Mouse (Mus musculus): ENCODE data around the gene Rnf212. TPM values are rescaled to one million over a fixed set of nuclear protein-coding genes. Genes with fewer than 3 reads are reported as not detected.
A peak's percentile ranks its signal among the peaks of the same experiment; 100 is the strongest.

The Rnf212 gene
- polyA plus RNA-seq, 1 experiment from 2014 or later, result not detected

- H3K9me3 ChIP-seq (ENCODE audit: control insufficient read depth, low read length), result no peaks in the 10 kb centered on the region
- H3K27me3 ChIP-seq (ENCODE audit: control insufficient read depth, insufficient read depth, low read length), result peaks cover 30% of the 10 kb centered on the region; the same call in 1 of the 2 replicates
- no peaks in the 10 kb centered on the region for H3K36me3 ChIP-seq (replicated peaks; ENCODE audit: control insufficient read depth, insufficient read depth)
- H3K27ac ChIP-seq, result no peak within 1 kb of the TSS
- peaks cover 9% of the 10 kb centered on the region; the same call in 1 of the 2 replicates for H3K4me1 ChIP-seq (replicated peaks; ENCODE audit: control insufficient read depth, insufficient read depth, low read length)
- ATAC-seq (ENCODE audit: low FRiP score), result no peak
- H3K4me2 ChIP-seq (replicated peaks), result peak within 1 kb of the TSS; percentile 89
- peak within 1 kb of the TSS; percentile 50; the same call in 1 of the 2 replicates for H3K4me3 ChIP-seq (replicated peaks; ENCODE audit: low read length)
- no peak for DNase-seq (ENCODE audit: low spot score)
- WGBS, result 3% methylated on average over 16 of the region's 18 CpGs
- H3K9ac ChIP-seq, result no peak within 1 kb of the TSS
These were observed 82.5 kb downstream of the Rnf212 start, which contains the start of gene Fgfrl1 for GRCm38 (mm10) chr5:108692271-108692670. Gene Fgfrl1, plus strand, starts transcription at chr5:108692382.

DNA sequence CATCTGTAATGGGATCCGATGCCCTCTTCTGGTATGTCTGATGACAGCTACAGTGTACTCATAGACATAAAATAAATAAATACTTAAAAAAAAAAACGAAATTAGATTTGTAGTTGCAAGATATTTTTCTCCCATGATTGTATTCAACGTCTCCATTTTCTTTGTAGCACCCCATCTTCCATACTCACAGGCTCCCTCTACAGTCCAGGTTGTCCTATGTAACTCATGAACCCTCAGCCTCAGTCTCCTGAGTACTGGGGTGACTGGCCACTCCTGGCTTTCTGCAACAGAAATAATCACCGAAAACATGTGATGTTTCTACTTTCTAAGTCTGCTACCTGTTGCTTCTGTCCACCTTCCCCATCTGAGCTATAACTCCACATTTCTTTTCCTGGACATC, 83.6 kb downstream of the Rnf212 start:
- 0 out of 2 replicates have a peak, but pooled peaks cover 5% of the 10 kb centered on the region for H3K4me1 ChIP-seq (replicated peaks; ENCODE audit: control insufficient read depth, insufficient read depth, low read length)
- H3K9ac ChIP-seq, result no peak overlapping the region
- H3K9me3 ChIP-seq (ENCODE audit: control insufficient read depth, low read length), result no peaks in the 10 kb centered on the region
- WGBS, result 71% methylated on average over 4 of the region's 4 CpGs
- H3K36me3 ChIP-seq (replicated peaks; ENCODE audit: control insufficient read depth, insufficient read depth), result no peaks in the 10 kb centered on the region
- ATAC-seq (ENCODE audit: low FRiP score), result no peak
- H3K27ac ChIP-seq, result no peak overlapping the region
- no peak for DNase-seq (ENCODE audit: low spot score)
- H3K4me2 ChIP-seq (replicated peaks), result no peak overlapping the region
- H3K27me3 ChIP-seq (ENCODE audit: control insufficient read depth, insufficient read depth, low read length), result peaks cover 30% of the 10 kb centered on the region; the same call in 1 of the 2 replicates
- H3K4me3 ChIP-seq (replicated peaks; ENCODE audit: low read length), result no peak overlapping the region

- Histone ChIP-seq H3K36me3 (replicated peaks; ENCODE audit: control insufficient read depth, insufficient read depth) (no peaks in the 10 kb centered on the region), H3K27me3 (ENCODE audit: control insufficient read depth, insufficient read depth, low read length) (peaks cover 18% of the 10 kb centered on the region; the same call in 1 of the 2 replicates), H3K4me3 (replicated peaks; ENCODE audit: low read length) (no peak overlapping the region), H3K4me1 (replicated peaks; ENCODE audit: control insufficient read depth, insufficient read depth, low read length) (no peaks in the 10 kb centered on the region), H3K9me3 (ENCODE audit: control insufficient read depth, low read length) (no peaks in the 10 kb centered on the region), H3K27ac (no peak overlapping the region), H3K9ac (no peak overlapping the region), H3K4me2 (replicated peaks) (no peak overlapping the region)
- DNase-seq (ENCODE audit: low spot score), result no peak
- ATAC-seq (ENCODE audit: low FRiP score), result no peak
- 66% methylated on average over 5 of the region's 5 CpGs for WGBS
These were observed 85.7 kb downstream of the Rnf212 start for GRCm38 (mm10) chr5:108689091-108689490.

DNA sequence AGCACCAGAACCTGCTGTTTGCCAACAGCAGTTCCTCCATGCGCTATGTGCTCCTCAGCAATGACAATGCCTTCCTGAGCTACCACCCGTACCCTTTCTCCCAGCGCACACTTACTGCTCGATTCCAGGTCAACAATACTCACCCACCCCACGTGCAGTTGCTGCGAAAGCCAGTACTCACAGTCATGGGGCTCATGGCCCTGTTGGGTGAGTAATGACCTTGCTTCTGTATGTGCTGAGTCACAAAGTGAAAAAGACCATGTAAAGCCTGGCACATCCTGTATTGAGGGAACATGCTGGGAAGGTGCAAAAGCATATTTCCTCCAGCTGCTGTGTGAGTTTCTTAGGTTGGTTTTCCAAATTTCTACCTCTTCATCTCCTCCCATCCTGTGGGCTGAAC, 93.9 kb downstream of the Rnf212 start:
- ATAC-seq (ENCODE audit: low FRiP score) (no peak), DNase-seq (ENCODE audit: low spot score) (no peak)
- H3K4me2 ChIP-seq (replicated peaks), result no peak overlapping the region
- no peak overlapping the region for H3K4me3 ChIP-seq (replicated peaks; ENCODE audit: low read length)
- H3K27ac ChIP-seq, result no peak overlapping the region
- no peaks in the 10 kb centered on the region for H3K36me3 ChIP-seq (replicated peaks; ENCODE audit: control insufficient read depth, insufficient read depth)
- no peaks in the 10 kb centered on the region for H3K27me3 ChIP-seq (ENCODE audit: control insufficient read depth, insufficient read depth, low read length)
- no peaks in the 10 kb centered on the region for H3K9me3 ChIP-seq (ENCODE audit: control insufficient read depth, low read length)
- peaks cover 14% of the 10 kb centered on the region for H3K4me1 ChIP-seq (replicated peaks; ENCODE audit: control insufficient read depth, insufficient read depth, low read length)
- 88% methylated on average over 6 of the region's 6 CpGs for WGBS
- H3K9ac ChIP-seq, result no peak overlapping the region

DNA sequence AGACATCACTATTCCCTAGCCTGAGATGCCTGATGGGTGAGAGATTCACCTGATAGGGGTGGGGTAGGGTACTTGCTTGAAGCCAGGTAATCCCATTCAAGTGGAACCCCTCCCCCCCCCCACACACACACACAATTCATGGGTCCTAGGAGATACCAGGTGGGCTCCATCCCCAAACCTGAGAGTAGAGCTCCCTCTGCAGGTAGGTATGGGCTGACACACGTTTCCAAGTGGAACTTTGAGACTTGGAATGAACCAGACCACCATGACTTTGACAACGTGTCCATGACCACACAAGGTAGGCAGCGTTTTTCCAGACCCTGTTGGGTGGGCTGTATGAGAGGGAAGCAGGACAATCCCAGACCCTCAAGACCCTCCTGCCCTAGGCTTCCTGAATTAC, 94.9 kb downstream of the Rnf212 start:
- DNase-seq (ENCODE audit: low spot score), result no peak
- H3K27ac ChIP-seq, result no peak overlapping the region
- no peak overlapping the region for H3K4me3 ChIP-seq (replicated peaks; ENCODE audit: low read length)
- peaks cover 14% of the 10 kb centered on the region for H3K4me1 ChIP-seq (replicated peaks; ENCODE audit: control insufficient read depth, insufficient read depth, low read length)
- no peaks in the 10 kb centered on the region for H3K36me3 ChIP-seq (replicated peaks; ENCODE audit: control insufficient read depth, insufficient read depth)
- no peak for ATAC-seq (ENCODE audit: low FRiP score)
- H3K9me3 ChIP-seq (ENCODE audit: control insufficient read depth, low read length), result no peaks in the 10 kb centered on the region
- 48% methylated on average over 3 of the region's 3 CpGs for WGBS
- H3K27me3 ChIP-seq (ENCODE audit: control insufficient read depth, insufficient read depth, low read length), result no peaks in the 10 kb centered on the region
- H3K9ac ChIP-seq, result no peak overlapping the region
- no peak overlapping the region for H3K4me2 ChIP-seq (replicated peaks)

Other genes starting within 250 kb of the Rnf212 start
- gene Cplx1, start 225.0 kb downstream of the Rnf212 start, polyA plus RNA-seq (2014; fragmentation: Nextera tagmentation; extraction: Ambion mirVana), result 169 and 208 TPM in 2 replicates
- gene Gak, start 145.2 kb downstream of the Rnf212 start, polyA plus RNA-seq (2014; fragmentation: Nextera tagmentation; extraction: Ambion mirVana), result 46.4 and 47.2 TPM in 2 replicates
- gene Tmem175, start 145.2 kb downstream of the Rnf212 start, polyA plus RNA-seq (2014; fragmentation: Nextera tagmentation; extraction: Ambion mirVana), result 27.2 and 29.7 TPM in 2 replicates
- gene Idua, start 114.7 kb downstream of the Rnf212 start, polyA plus RNA-seq (2014; fragmentation: Nextera tagmentation; extraction: Ambion mirVana), result 9.8 and 11.3 TPM in 2 replicates
- 25.3 and 28.4 TPM in 2 replicates for gene Dgkq, start 105.3 kb downstream of the Rnf212 start, polyA plus RNA-seq (2014; fragmentation: Nextera tagmentation; extraction: Ambion mirVana)
- 3.2 and 3.5 TPM in 2 replicates for gene Slc26a1, start 99.4 kb downstream of the Rnf212 start, polyA plus RNA-seq (2014; fragmentation: Nextera tagmentation; extraction: Ambion mirVana)
- 7.0 and 9.6 TPM in 2 replicates for gene Fgfrl1, start 82.6 kb downstream of the Rnf212 start, polyA plus RNA-seq (2014; fragmentation: Nextera tagmentation; extraction: Ambion mirVana)
- not detected in 2 replicates for gene Tmed11, start 20.4 kb upstream of the Rnf212 start, polyA plus RNA-seq (2014; fragmentation: Nextera tagmentation; extraction: Ambion mirVana)
- gene Vmn2r8, start 33.9 kb upstream of the Rnf212 start, polyA plus RNA-seq (2014; fragmentation: Nextera tagmentation; extraction: Ambion mirVana), result not detected in 2 replicates
- gene Vmn2r9, start 77.6 kb upstream of the Rnf212 start, polyA plus RNA-seq (2014; fragmentation: Nextera tagmentation; extraction: Ambion mirVana), result not detected in 2 replicates
- gene Vmn2r10, start 231.5 kb upstream of the Rnf212 start, polyA plus RNA-seq (2014; fragmentation: Nextera tagmentation; extraction: Ambion mirVana), result not detected in 2 replicates